ENCODE assay signal across 9 mouse cellular contexts in the genomic region with DNA sequence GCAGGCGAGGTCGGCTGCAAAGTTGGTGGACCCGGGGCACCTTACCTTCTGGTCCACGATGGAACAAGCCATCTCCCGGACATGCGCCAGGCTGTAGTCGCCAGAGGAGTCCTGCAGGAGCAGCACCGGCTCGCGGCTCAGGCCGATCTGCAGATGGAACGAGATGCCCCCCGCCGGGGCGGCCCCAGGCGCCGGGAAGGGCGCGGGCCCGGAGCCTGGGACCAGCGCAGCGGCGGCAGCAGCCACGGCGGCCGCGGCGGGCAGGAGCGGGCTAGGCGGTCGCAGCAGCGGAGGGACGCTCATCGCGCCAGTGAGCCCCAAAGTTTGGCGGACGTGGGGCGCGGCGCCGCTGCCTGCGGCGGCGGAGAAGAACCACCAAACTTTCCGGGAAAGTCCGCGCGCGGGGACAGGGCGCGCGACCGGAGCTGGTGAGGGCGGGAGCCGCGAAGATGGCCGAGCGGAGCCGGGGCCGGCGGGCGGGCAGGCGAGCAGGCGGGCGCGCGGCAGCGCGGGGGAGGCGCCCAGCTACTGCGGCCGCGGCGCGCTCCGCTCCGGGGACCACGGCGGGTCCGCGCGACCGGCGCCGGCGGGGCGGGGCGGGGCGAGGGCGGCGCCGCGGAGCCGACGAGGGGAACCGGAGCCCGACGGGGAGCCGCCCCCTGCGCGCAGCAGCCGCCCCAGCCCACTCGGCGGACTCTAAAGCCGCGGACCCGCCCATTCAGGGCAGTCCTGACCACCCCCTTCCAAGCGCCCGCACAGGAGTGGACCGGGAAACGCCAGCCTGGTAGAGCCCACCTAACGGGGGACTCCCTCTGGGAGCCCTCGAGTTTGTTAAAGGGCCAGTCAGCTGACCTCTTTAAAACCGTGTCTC. TPM values are rescaled to one million over a fixed set of nuclear protein-coding genes. Genes with fewer than 3 reads are reported as not detected.
DNase-seq lines count a peak whose midpoint lies in the region; ATAC-seq and TF ChIP-seq lines count a peak whose summit lies in the region.
"Had no signal": no experiment of that assay in that cellular context is flagged by ENCODE, and none has a peak within 500 bp of the region (broad histone marks: within the 10 kb centered on the region; RNA-seq: fewer than 3 reads in every experiment).

A gene (minus strand): TSS at position 428 of the 871 bp plus-strand sequence.

- H3K4me3 ChIP-seq in spleen, adult 2 months (ENCODE audit: extremely low read depth, insufficient read depth, insufficient read length), result peak within 1 kb of the TSS; percentile 14
- peak within 1 kb of the TSS; percentile 82 for H3K4me3 ChIP-seq in embryonic facial prominence, embryonic 15.5 days (replicated peaks)
- H3K4me3 ChIP-seq in limb, embryonic 12.5 days (replicated peaks), result peak within 1 kb of the TSS; percentile 78
- H3K4me3 ChIP-seq in midbrain, embryonic 14.5 days (replicated peaks; ENCODE audit: low read depth, low read length), result peak within 1 kb of the TSS; percentile 75
- H3K4me3 ChIP-seq in stomach, postnatal 0 days (ENCODE audit: low read depth, low read length), result peak within 1 kb of the TSS; percentile 84

- H3K27me3 ChIP-seq in spleen, adult 2 months (ENCODE audit: control insufficient read depth, insufficient read depth, low read length), result peaks cover 9% of the 10 kb centered on the region
- H3K27me3 ChIP-seq in embryonic facial prominence, embryonic 15.5 days, result no peaks in the 10 kb centered on the region
- no peaks in the 10 kb centered on the region for H3K27me3 ChIP-seq in limb, embryonic 12.5 days
- no peaks in the 10 kb centered on the region for H3K27me3 ChIP-seq in midbrain, embryonic 14.5 days (ENCODE audit: control insufficient read depth, insufficient read depth, low read length)
- H3K27me3 ChIP-seq in stomach, postnatal 0 days (ENCODE audit: control insufficient read depth, insufficient read depth, low read length), result no peaks in the 10 kb centered on the region
- H3K27me3 ChIP-seq: CH12.LX had no signal

- TF ChIP-seq POLR2A in spleen, adult 2 months (IDR thresholded peaks at IDR 0.05; ENCODE audit: low read depth, low read length), result no peak

- H3K36me3 ChIP-seq in spleen, adult 2 months (ENCODE audit: control insufficient read depth, insufficient read depth, low read length), result no peaks in the 10 kb centered on the region
- no peaks in the 10 kb centered on the region for H3K36me3 ChIP-seq in embryonic facial prominence, embryonic 15.5 days
- no peaks in the 10 kb centered on the region for H3K36me3 ChIP-seq in limb, embryonic 12.5 days
- H3K36me3 ChIP-seq in midbrain, embryonic 14.5 days (ENCODE audit: control insufficient read depth, insufficient read depth, low read length), result no peaks in the 10 kb centered on the region
- no peaks in the 10 kb centered on the region for H3K36me3 ChIP-seq in stomach, postnatal 0 days (ENCODE audit: control insufficient read depth, insufficient read depth, low read length)

- peak within 1 kb of the TSS; percentile 86 for H3K4me2 ChIP-seq in embryonic facial prominence, embryonic 15.5 days (replicated peaks)
- H3K4me2 ChIP-seq in limb, embryonic 12.5 days, result peak within 1 kb of the TSS; percentile 86
- peak within 1 kb of the TSS; percentile 98 for H3K4me2 ChIP-seq in midbrain, embryonic 14.5 days (ENCODE audit: low read length)
- H3K4me2 ChIP-seq in stomach, postnatal 0 days (replicated peaks; ENCODE audit: low read depth), result peak within 1 kb of the TSS; percentile 87

- WGBS in spleen, adult 2 months, result 4% methylated on average over 107 of the region's 114 CpGs
- under 1% methylated on average over 88 of the region's 114 CpGs for WGBS in embryonic facial prominence, embryonic 15.5 days
- under 1% methylated on average over 106 of the region's 114 CpGs for WGBS in limb, embryonic 12.5 days
- WGBS in midbrain, embryonic 14.5 days, result under 1% methylated on average over 93 of the region's 114 CpGs
- WGBS in stomach, postnatal 0 days, result 1% methylated on average over 74 of the region's 114 CpGs

- no peak for DNase-seq in spleen, adult 2 months (ENCODE audit: low read depth in 1 of 2, low spot score in 2 of 2)
- no peak for DNase-seq in spleen, postnatal 36 days (ENCODE audit: low spot score in 2 of 2)
- peak; percentile 56 to 69 for DNase-seq in heart, adult 9 months (ENCODE audit: low spot score in 2 of 2)
- DNase-seq in kidney, adult 8-10 months, result peak; percentile 59 to 61
- peak; percentile 79 for DNase-seq in midbrain, embryonic 14.5 days
- peak; percentile 68 for DNase-seq in stomach, postnatal 0 days (ENCODE audit: low spot score)

- no peak for TF ChIP-seq CTCF in spleen, adult 2 months (IDR thresholded peaks at IDR 0.05; ENCODE audit: extremely low read depth, insufficient read depth, insufficient read length, insufficient replicate concordance)
- TF ChIP-seq CTCF in stomach, postnatal 0 days (IDR thresholded peaks at IDR 0.05; ENCODE audit: low read depth), result no peak; the same call in 1 of the 2 replicates

- H3K9me3 ChIP-seq in embryonic facial prominence, embryonic 15.5 days (replicated peaks), result no peaks in the 10 kb centered on the region
- no peaks in the 10 kb centered on the region for H3K9me3 ChIP-seq in limb, embryonic 12.5 days
- no peaks in the 10 kb centered on the region for H3K9me3 ChIP-seq in midbrain, embryonic 14.5 days (ENCODE audit: control insufficient read depth, low read length)
- no peaks in the 10 kb centered on the region for H3K9me3 ChIP-seq in stomach, postnatal 0 days (ENCODE audit: control insufficient read depth, low read length)

- H3K4me1 ChIP-seq in spleen, adult 2 months (ENCODE audit: control insufficient read depth, insufficient read depth, insufficient read length), result no peaks in the 10 kb centered on the region; the same call in 1 of the 2 replicates
- peaks cover 18% of the 10 kb centered on the region for H3K4me1 ChIP-seq in embryonic facial prominence, embryonic 15.5 days
- peaks cover 11% of the 10 kb centered on the region for H3K4me1 ChIP-seq in limb, embryonic 12.5 days (replicated peaks)
- H3K4me1 ChIP-seq in midbrain, embryonic 14.5 days (ENCODE audit: control insufficient read depth, insufficient read depth, low read length), result peaks cover 4% of the 10 kb centered on the region
- no peaks in the 10 kb centered on the region for H3K4me1 ChIP-seq in stomach, postnatal 0 days (replicated peaks; ENCODE audit: control insufficient read depth, insufficient read depth)

- H3K9ac ChIP-seq in embryonic facial prominence, embryonic 15.5 days, result peak within 1 kb of the TSS; percentile 64
- peak within 1 kb of the TSS; percentile 83 for H3K9ac ChIP-seq in limb, embryonic 12.5 days (replicated peaks)
- peak within 1 kb of the TSS; percentile 63 for H3K9ac ChIP-seq in midbrain, embryonic 14.5 days (replicated peaks; ENCODE audit: low read length)
- peak within 1 kb of the TSS; percentile 73 for H3K9ac ChIP-seq in stomach, postnatal 0 days (ENCODE audit: low read length)

- TF ChIP-seq EP300 in stomach, postnatal 0 days (optimal IDR thresholded peaks at IDR 0.05), result no peak

- peak; percentile 91 for ATAC-seq in embryonic facial prominence, embryonic 15.5 days (ENCODE audit: insufficient number of reproducible peaks, low FRiP score, low TSS enrichment, low read depth)
- ATAC-seq in limb, embryonic 12.5 days (ENCODE audit: insufficient number of reproducible peaks, insufficient read depth, low FRiP score, low TSS enrichment, low read depth), result peak; percentile 93
- peak; percentile 88 for ATAC-seq in midbrain, embryonic 14.5 days (ENCODE audit: low FRiP score, low TSS enrichment)
- ATAC-seq in stomach, postnatal 0 days (ENCODE audit: low FRiP score, low TSS enrichment), result peak; percentile 90

- peak within 1 kb of the TSS; percentile 22; the same call in 1 of the 2 replicates for H3K27ac ChIP-seq in spleen, adult 2 months (ENCODE audit: insufficient read depth, low read length)
- H3K27ac ChIP-seq in embryonic facial prominence, embryonic 15.5 days (replicated peaks), result peak within 1 kb of the TSS; percentile 80
- H3K27ac ChIP-seq in limb, embryonic 12.5 days, result peak within 1 kb of the TSS; percentile 85
- no peak within 1 kb of the TSS for H3K27ac ChIP-seq in midbrain, embryonic 14.5 days (replicated peaks; ENCODE audit: low read depth, low read length)
- H3K27ac ChIP-seq in stomach, postnatal 0 days (replicated peaks), result peak within 1 kb of the TSS; percentile 77

RNA-seq across cellular contexts. Expression of the gene that starts here (rescaled TPM):
- 0.73 and 0.81 TPM in 2 replicates for polyA plus RNA-seq in spleen, adult 2 months (2012; rRNA removed)
- 6.4 and 6.8 TPM in 2 replicates for polyA plus RNA-seq in embryonic facial prominence, embryonic 15.5 days (2015; fragmentation: Nextera tagmentation; extraction: Ambion mirVana)
- 5.7 and 6.0 TPM in 2 replicates for polyA plus RNA-seq in limb, embryonic 12.5 days (2016; fragmentation: Nextera tagmentation; extraction: Ambion mirVana)
- polyA plus RNA-seq in midbrain, embryonic 14.5 days (2014; fragmentation: Nextera tagmentation; extraction: Ambion mirVana), result 1.8 and 2.8 TPM in 2 replicates
- 2.4 and 2.5 TPM in 2 replicates for polyA plus RNA-seq in stomach, postnatal 0 days (2015; fragmentation: Nextera tagmentation; extraction: Ambion mirVana)

Comparison
In these comparisons a context has a peak if more than half of its experiments do, and no peak if none do; other contexts are left out.
1. DNase-seq: peak in heart, adult 9 months (2 of 2), kidney, adult 8-10 months (2 of 2), midbrain, embryonic 14.5 days (single experiment) and stomach, postnatal 0 days (single experiment); none in spleen, adult 2 months (0 of 2) and spleen, postnatal 36 days (0 of 2).
2. H3K4me3 ChIP-seq: peak in every context shown above with its lines; median percentile 84 in stomach, postnatal 0 days; 82 in embryonic facial prominence, embryonic 15.5 days; 78 in limb, embryonic 12.5 days; 75 in midbrain, embryonic 14.5 days; 14 in spleen, adult 2 months.
3. Peak in every context shown above with its lines, with median percentiles within 50 percentile points of each other: ATAC-seq, H3K4me2 ChIP-seq and H3K9ac ChIP-seq.